Mouse (Mus musculus): ENCODE results near the gene Schip1. TPM values are rescaled to one million over a fixed set of nuclear protein-coding genes. Genes with fewer than 3 reads are reported as not detected.

The Schip1 gene
- polyA plus RNA-seq, 1 experiment from 2014 or later = 33.2 TPM

- H3K4me1 ChIP-seq (ENCODE audit: control insufficient read depth, insufficient read depth, low read length) = no peaks in the 10 kb centered on the region
- H3K27me3 ChIP-seq (ENCODE audit: control insufficient read depth, insufficient read depth, low read length) = no peaks in the 10 kb centered on the region
- H3K36me3 ChIP-seq (ENCODE audit: control insufficient read depth, insufficient read depth, low read length) = 0 out of 2 replicates have a peak, but pooled peaks cover 3% of the 10 kb centered on the region
- WGBS = 71% methylated on average over 4 of the region's 4 CpGs
- no peak overlapping the region for H3K27ac ChIP-seq (ENCODE audit: low read length)
- ATAC-seq (ENCODE audit: insufficient read depth, low FRiP score) = no peak
- no peaks in the 10 kb centered on the region for H3K9me3 ChIP-seq (replicated peaks; ENCODE audit: control insufficient read depth, low read length)
- no peak overlapping the region for H3K4me2 ChIP-seq (ENCODE audit: low read depth, low read length)
- H3K4me3 ChIP-seq (replicated peaks; ENCODE audit: low read length) = no peak overlapping the region
- H3K9ac ChIP-seq (ENCODE audit: low read length) = no peak overlapping the region
Observed at GRCm38 (mm10) chr3:68630261-68630660, 565.7 kb downstream of the Schip1 start.

GRCm38 (mm10) chr3:68630821-68631220 lies 566.2 kb downstream of the Schip1 start:
- Histone ChIP-seq H3K9me3 (replicated peaks; ENCODE audit: control insufficient read depth, low read length) (no peaks in the 10 kb centered on the region), H3K4me1 (ENCODE audit: control insufficient read depth, insufficient read depth, low read length) (no peaks in the 10 kb centered on the region), H3K36me3 (ENCODE audit: control insufficient read depth, insufficient read depth, low read length) (0 out of 2 replicates have a peak, but pooled peaks cover 3% of the 10 kb centered on the region), H3K4me2 (ENCODE audit: low read depth, low read length) (no peak overlapping the region), H3K27ac (ENCODE audit: low read length) (no peak overlapping the region), H3K9ac (ENCODE audit: low read length) (no peak overlapping the region), H3K4me3 (replicated peaks; ENCODE audit: low read length) (no peak overlapping the region), H3K27me3 (ENCODE audit: control insufficient read depth, insufficient read depth, low read length) (no peaks in the 10 kb centered on the region)
- ATAC-seq (ENCODE audit: insufficient read depth, low FRiP score) = no peak
- WGBS = 70% methylated on average over 3 of the region's 3 CpGs

DNA sequence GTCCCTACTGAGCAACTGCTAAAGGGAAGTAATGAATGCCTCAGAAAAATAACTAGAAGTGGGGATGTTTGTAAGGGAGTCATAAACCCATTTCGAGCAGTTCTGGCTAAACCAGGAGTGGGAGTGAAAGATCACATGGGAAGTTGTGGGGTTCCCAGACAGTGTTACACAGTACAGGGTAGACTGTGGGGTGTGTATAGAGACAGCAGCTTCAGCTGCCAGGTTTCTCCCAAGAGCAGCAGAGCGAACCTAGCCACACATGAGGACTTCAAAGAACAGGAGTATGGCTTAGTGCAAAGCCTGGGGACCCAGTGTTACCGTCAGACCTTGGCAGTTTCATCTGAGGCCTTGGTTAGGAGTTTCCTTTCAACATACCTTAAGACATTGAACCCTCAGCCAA lies 568.1 kb downstream of the Schip1 start:
- H3K27ac ChIP-seq (ENCODE audit: low read length) = no peak overlapping the region
- no peak overlapping the region for H3K4me3 ChIP-seq (replicated peaks; ENCODE audit: low read length)
- WGBS = 77% methylated on average over 3 of the region's 3 CpGs
- no peak overlapping the region for H3K9ac ChIP-seq (ENCODE audit: low read length)
- H3K4me1 ChIP-seq (ENCODE audit: control insufficient read depth, insufficient read depth, low read length) = no peaks in the 10 kb centered on the region
- H3K36me3 ChIP-seq (ENCODE audit: control insufficient read depth, insufficient read depth, low read length) = no peaks in the 10 kb centered on the region
- H3K27me3 ChIP-seq (ENCODE audit: control insufficient read depth, insufficient read depth, low read length) = no peaks in the 10 kb centered on the region
- H3K9me3 ChIP-seq (replicated peaks; ENCODE audit: control insufficient read depth, low read length) = no peaks in the 10 kb centered on the region
- ATAC-seq (ENCODE audit: insufficient read depth, low FRiP score) = no peak
- H3K4me2 ChIP-seq (ENCODE audit: low read depth, low read length) = no peak overlapping the region

GRCm38 (mm10) chr3:68633577-68633976 lies 569.0 kb downstream of the Schip1 start:
- no peak overlapping the region for H3K4me3 ChIP-seq (replicated peaks; ENCODE audit: low read length)
- H3K9ac ChIP-seq (ENCODE audit: low read length) = no peak overlapping the region
- ATAC-seq (ENCODE audit: insufficient read depth, low FRiP score) = no peak
- H3K27me3 ChIP-seq (ENCODE audit: control insufficient read depth, insufficient read depth, low read length) = no peaks in the 10 kb centered on the region
- no peak overlapping the region for H3K27ac ChIP-seq (ENCODE audit: low read length)
- H3K9me3 ChIP-seq (replicated peaks; ENCODE audit: control insufficient read depth, low read length) = no peaks in the 10 kb centered on the region
- H3K4me2 ChIP-seq (ENCODE audit: low read depth, low read length) = no peak overlapping the region
- 93% methylated on average over 4 of the region's 4 CpGs for WGBS
- H3K4me1 ChIP-seq (ENCODE audit: control insufficient read depth, insufficient read depth, low read length) = no peaks in the 10 kb centered on the region
- no peaks in the 10 kb centered on the region for H3K36me3 ChIP-seq (ENCODE audit: control insufficient read depth, insufficient read depth, low read length)

DNA sequence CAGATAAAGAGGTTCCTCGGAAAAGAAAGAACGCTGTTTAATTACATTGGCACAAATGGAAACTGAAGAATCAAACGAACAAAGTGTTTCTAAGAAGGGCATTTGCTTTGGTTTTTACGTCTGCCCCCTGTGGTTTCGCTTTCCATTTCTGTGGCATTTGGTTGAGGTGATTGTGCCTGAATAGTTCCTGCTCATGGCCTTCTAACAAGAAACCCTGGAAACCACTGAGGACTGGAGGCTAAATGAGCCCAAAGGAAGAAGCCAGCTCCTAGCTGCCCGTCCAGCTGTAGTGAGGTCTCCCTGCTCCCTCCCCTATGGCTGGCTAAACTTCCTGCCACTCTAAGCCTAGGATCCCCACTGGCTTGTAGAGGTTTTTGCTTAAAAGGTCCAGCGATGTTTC lies 573.4 kb downstream of the Schip1 start:
- Histone ChIP-seq H3K4me2 (ENCODE audit: low read depth, low read length) (no peak overlapping the region), H3K27ac (ENCODE audit: low read length) (no peak overlapping the region), H3K36me3 (ENCODE audit: control insufficient read depth, insufficient read depth, low read length) (no peaks in the 10 kb centered on the region), H3K9me3 (replicated peaks; ENCODE audit: control insufficient read depth, low read length) (no peaks in the 10 kb centered on the region), H3K9ac (ENCODE audit: low read length) (no peak overlapping the region), H3K4me1 (ENCODE audit: control insufficient read depth, insufficient read depth, low read length) (no peaks in the 10 kb centered on the region), H3K4me3 (replicated peaks; ENCODE audit: low read length) (no peak overlapping the region), H3K27me3 (ENCODE audit: control insufficient read depth, insufficient read depth, low read length) (no peaks in the 10 kb centered on the region)
- no peak for ATAC-seq (ENCODE audit: insufficient read depth, low FRiP score)
- WGBS = 47% methylated on average over 7 of the region's 7 CpGs

DNA sequence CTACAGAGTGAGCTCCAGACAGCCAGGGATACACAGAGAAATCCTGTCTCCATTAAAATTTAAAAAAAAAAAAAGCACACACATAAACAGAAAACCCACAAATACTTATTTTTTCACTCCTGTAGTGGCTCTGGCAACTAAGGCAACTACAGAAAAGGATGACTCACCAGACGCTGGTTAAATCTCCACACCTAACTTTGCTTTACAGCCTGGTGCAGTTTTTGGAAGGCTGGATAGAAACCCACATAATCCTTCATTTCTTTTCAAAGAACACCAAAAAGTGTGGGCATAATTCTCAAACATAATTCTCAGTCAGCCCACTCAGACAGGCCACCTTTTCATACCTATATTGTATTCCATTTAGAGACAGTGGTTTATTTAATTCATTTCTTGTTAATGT lies 574.1 kb downstream of the Schip1 start:
- H3K27ac ChIP-seq (ENCODE audit: low read length) = no peak overlapping the region
- H3K9ac ChIP-seq (ENCODE audit: low read length) = no peak overlapping the region
- no peaks in the 10 kb centered on the region for H3K27me3 ChIP-seq (ENCODE audit: control insufficient read depth, insufficient read depth, low read length)
- no peaks in the 10 kb centered on the region for H3K4me1 ChIP-seq (ENCODE audit: control insufficient read depth, insufficient read depth, low read length)
- ATAC-seq (ENCODE audit: insufficient read depth, low FRiP score) = no peak
- 73% methylated on average over 1 of the region's 1 CpGs for WGBS
- no peaks in the 10 kb centered on the region for H3K9me3 ChIP-seq (replicated peaks; ENCODE audit: control insufficient read depth, low read length)
- no peak overlapping the region for H3K4me2 ChIP-seq (ENCODE audit: low read depth, low read length)
- no peaks in the 10 kb centered on the region for H3K36me3 ChIP-seq (ENCODE audit: control insufficient read depth, insufficient read depth, low read length)
- H3K4me3 ChIP-seq (replicated peaks; ENCODE audit: low read length) = no peak overlapping the region

- H3K27me3 ChIP-seq (ENCODE audit: control insufficient read depth, insufficient read depth, low read length) = no peaks in the 10 kb centered on the region
- WGBS = 78% methylated on average over 7 of the region's 7 CpGs
- no peaks in the 10 kb centered on the region for H3K4me1 ChIP-seq (ENCODE audit: control insufficient read depth, insufficient read depth, low read length)
- H3K9ac ChIP-seq (ENCODE audit: low read length) = no peak overlapping the region
- ATAC-seq (ENCODE audit: insufficient read depth, low FRiP score) = no peak
- no peak overlapping the region for H3K4me2 ChIP-seq (ENCODE audit: low read depth, low read length)
- no peaks in the 10 kb centered on the region for H3K9me3 ChIP-seq (replicated peaks; ENCODE audit: control insufficient read depth, low read length)
- no peak overlapping the region for H3K27ac ChIP-seq (ENCODE audit: low read length)
- H3K4me3 ChIP-seq (replicated peaks; ENCODE audit: low read length) = no peak overlapping the region
- H3K36me3 ChIP-seq (ENCODE audit: control insufficient read depth, insufficient read depth, low read length) = no peaks in the 10 kb centered on the region
Observed at GRCm38 (mm10) chr3:68642935-68643334, 578.3 kb downstream of the Schip1 start.

DNA sequence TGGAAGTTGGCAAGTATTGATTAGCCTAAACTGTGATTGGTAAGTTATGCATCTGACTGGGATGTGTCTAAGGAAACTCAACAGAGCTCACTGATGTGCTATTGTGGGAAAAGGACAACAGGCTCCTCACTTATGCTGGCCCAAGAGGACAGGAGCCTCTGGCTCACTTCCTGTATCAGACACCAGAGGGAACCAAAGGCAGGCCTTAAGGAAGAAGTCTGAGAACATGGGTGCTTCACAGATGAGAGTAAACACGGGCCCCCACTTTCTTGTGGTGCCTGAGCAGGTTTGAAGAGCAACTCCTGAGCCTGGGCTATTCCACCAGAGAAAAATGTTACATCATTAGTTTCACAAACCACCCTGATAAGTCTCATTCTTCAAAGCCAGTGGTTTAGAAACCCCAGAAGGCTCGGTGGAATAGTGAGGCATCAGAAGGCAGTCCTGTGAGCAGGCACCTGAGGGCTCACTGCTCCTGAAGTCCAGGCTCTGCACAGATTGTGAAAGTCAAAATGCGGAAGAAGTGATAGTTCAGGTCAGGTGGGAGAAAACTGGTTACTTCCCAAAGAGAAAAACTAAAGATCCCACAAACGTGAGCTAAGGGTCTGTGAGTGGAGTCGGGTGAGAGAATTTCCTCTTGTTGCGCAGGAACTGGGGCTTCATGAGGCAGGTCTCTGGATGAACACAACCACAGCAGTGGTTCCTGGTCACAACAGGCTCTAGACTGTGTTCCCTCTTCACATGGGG lies 582.0 kb downstream of the Schip1 start:
- 80% methylated on average over 6 of the region's 6 CpGs for WGBS
- Histone ChIP-seq H3K9ac (ENCODE audit: low read length) (no peak overlapping the region), H3K4me1 (ENCODE audit: control insufficient read depth, insufficient read depth, low read length) (no peaks in the 10 kb centered on the region), H3K27ac (ENCODE audit: low read length) (no peak overlapping the region), H3K36me3 (ENCODE audit: control insufficient read depth, insufficient read depth, low read length) (no peaks in the 10 kb centered on the region), H3K4me2 (ENCODE audit: low read depth, low read length) (no peak overlapping the region), H3K9me3 (replicated peaks; ENCODE audit: control insufficient read depth, low read length) (no peaks in the 10 kb centered on the region), H3K4me3 (replicated peaks; ENCODE audit: low read length) (no peak overlapping the region), H3K27me3 (ENCODE audit: control insufficient read depth, insufficient read depth, low read length) (no peaks in the 10 kb centered on the region)
- ATAC-seq (ENCODE audit: insufficient read depth, low FRiP score) = no peak

DNA sequence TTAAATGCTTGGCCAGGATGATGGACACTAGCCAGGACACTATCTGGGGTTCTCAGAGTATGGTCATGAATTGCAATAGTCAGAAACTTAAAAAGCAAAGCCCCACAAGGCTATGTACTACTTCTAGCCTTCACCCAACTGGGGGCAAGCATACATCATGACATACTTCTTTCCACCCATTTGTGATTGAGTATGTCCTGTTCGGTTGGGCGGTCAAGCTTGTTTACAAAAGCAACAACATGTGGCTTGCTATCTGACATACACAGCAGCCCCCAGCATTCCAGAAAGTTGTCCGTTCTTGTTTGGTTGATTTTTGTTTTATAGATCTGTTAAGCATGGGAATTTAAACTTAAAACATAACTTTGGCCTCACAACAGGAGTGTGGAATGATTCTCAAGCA lies 582.7 kb downstream of the Schip1 start:
- 59% methylated on average over 3 of the region's 3 CpGs for WGBS

More for the DNA sequence above, 582.7 kb downstream of the Schip1 start:
- Histone ChIP-seq H3K4me3 (replicated peaks; ENCODE audit: low read length) (no peak overlapping the region), H3K9ac (ENCODE audit: low read length) (no peak overlapping the region), H3K4me2 (ENCODE audit: low read depth, low read length) (no peak overlapping the region), H3K36me3 (ENCODE audit: control insufficient read depth, insufficient read depth, low read length) (no peaks in the 10 kb centered on the region), H3K27me3 (ENCODE audit: control insufficient read depth, insufficient read depth, low read length) (no peaks in the 10 kb centered on the region), H3K9me3 (replicated peaks; ENCODE audit: control insufficient read depth, low read length) (no peaks in the 10 kb centered on the region), H3K27ac (ENCODE audit: low read length) (no peak overlapping the region), H3K4me1 (ENCODE audit: control insufficient read depth, insufficient read depth, low read length) (no peaks in the 10 kb centered on the region)
- no peak for ATAC-seq (ENCODE audit: insufficient read depth, low FRiP score)

Data from stomach, embryonic 16.5 days (tissue).